Mouse (Mus musculus) layer of hippocampus, postnatal 10 days (tissue): ENCODE results near the gene Vegfd. TPM values are rescaled to one million over a fixed set of nuclear protein-coding genes. Genes with fewer than 3 reads are reported as not detected.

Experiments
- DNase-seq, 2 experiments: peaks; one replicate each; pipeline ENCODE4 v3.0.0; 2021; ENCODE audit warnings: low spot score in 2 of 2
- total RNA-seq, 2 experiments: library from RNA; stranded (reverse); gene quantifications; 2 replicates each; pipeline ENCODE4 v1.2.3; 2021

Gene Vegfd
- total RNA-seq, 2 experiments from 2014 or later = 2.2 to 2.8 TPM

DNA sequence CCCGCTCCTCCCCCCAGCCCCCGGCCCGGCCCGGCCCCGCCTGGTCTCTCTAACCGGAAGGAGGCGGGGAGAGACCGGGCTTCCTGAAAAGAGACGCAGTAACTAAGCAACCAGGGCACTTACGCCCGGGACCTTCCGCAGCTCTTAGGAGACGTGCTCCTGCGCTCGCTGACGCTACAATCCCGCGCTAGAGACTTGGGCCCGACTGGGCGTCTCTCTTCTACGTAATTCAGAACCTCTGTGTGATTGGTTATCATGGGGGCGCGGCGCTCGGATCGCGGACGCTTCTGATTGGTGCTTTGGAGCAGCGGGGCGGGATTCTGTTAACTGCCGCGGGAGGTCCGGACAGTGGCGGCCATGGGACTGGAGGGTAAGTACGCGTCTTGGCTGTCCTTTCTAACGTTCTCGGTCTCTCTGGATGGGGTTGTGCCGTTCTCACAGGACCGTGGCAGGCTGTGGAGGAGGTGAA, 46.3 kb downstream of the Vegfd start, which contains the start of gene Piga:
Gene Piga (plus strand): TSS at position 317 of the 469 bp plus-strand sequence.
- peak; percentile 80 to 86 for DNase-seq

DNA sequence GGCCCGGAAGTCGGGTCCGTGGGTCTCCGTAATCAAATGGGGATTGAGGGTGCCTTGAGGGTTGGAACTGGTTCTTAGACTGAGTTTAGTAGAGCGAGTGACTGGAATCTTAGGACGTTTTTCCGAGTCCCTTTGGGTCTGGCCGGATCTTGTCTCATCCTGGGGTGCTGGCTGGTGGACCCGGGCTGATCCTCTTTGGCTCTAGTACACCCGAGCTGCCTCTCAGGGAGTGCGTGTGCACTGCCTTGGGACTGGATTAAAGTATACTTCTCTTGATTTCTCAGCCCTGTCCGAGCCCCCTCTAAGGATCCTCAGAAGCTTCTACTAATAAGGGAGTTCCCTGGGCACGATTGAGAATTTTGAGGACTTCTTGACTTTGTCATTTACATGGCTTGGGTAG, 46.8 kb downstream of the Vegfd start:
- no peak for DNase-seq

DNA sequence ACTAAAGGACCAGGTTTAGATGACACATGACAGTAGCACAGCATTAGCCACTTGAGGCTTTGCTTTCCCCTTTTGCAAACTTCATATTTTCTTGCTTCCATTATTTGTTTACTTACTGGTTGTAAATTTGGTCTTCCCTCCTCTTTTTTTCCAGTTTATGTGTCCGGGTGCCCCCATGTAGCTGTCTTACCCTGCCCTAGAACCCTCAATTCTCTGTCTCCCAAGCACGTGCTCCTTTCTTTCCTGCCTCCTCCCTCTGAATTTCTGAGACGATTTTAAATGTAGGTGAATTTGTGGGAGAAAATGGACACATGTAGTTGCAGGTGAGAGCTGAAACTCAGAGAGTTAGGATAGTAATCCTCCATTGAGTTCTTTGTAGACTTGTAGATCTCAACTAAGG, 47.3 kb downstream of the Vegfd start:
- no peak for DNase-seq

DNA sequence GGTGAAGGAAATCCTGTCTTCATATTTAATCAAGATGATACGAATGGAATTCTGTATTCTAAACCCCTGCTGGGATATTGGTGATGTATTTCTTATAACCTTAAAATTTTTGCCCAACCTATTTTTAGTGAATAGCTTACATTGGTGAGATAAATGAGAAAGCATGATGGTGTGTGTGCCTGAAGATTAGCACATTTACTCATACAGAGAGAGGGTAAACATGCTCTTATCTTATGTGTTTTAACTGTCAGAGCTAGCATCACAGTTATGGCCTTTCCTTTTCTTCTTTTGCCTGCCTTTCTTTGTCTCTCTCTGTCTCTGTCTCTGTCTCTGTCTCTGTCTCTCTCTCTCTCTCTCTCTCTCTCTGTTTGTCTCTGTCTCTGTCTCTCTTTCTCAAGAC, 51.6 kb downstream of the Vegfd start:
- no peak for DNase-seq

DNA sequence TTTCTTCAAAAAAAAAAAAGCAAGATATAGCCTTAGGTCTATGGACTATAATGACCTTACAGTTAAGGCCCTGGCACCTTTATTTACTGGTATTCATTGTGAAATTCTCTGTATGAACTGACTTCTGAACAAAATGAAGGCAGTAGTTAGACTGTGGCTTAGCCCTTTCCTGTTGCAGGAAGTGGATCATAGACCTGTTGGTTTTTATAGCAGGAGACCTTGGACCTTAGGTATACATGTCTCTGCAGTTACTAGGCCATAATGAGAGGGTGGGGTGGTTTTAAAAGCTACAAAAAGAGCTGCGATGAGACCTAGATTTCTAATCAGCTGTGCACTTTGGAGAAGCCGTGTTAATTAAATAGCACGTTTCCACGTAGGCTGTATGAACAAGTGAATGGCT, 54.1 kb downstream of the Vegfd start:
- DNase-seq = no peak

DNA sequence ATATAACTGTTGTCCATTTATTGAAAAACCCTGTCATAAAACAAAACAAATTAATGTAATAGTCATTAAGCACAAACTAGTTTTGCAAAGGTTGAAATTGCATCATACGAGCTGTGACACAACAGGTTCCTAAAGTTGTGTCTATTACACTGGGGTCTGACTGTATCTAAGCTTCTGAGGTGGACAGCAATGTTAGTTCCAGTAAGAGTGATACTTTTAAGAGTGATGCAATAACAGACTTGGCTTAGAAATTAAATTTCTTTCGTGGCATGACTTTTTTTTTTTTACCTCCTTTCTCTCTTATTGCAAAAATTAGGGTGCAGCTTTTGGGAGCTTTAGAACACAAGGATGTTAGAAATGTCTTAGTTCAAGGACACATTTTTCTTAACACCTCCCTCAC, 55.0 kb downstream of the Vegfd start:
- no peak for DNase-seq

DNA sequence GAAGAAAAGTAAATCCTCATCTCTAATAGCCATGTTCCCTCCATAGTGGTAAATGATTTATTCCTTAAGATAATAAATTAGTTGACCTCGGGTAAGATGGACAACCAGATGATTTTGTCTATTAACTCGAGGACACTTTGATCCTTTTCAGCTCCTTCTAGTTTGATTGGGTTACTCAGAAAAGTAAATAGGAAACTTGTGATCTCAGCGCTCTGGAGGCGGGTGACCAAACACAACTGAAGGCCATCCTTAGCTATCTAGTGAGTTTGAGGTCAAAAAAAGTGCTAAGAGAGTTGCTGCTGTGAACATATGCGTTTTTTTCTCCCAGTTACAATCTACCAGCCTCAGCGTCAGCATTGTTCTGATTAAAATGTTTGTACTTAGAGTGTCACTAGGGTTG, 57.4 kb downstream of the Vegfd start:
- no peak for DNase-seq

DNA sequence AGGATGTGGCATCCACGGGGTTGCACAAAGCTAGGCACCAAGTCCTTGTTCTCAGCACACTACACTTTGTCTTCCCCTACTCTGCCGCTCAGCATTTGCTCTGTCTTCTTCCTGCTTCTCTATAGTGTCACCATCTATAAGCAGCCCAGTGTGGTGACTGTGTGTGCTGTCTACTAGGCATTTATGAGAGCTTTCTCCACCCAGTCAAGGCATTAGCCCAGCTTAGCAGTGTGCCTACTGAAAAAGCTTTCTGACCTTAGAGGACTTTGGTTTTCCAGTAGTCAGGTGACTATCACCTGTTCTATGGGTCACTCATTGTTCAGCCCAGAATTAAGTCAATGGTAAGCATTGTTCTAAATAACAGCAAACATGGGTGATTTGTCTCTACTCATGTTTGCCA, 58.0 kb downstream of the Vegfd start:
- DNase-seq = no peak

DNA sequence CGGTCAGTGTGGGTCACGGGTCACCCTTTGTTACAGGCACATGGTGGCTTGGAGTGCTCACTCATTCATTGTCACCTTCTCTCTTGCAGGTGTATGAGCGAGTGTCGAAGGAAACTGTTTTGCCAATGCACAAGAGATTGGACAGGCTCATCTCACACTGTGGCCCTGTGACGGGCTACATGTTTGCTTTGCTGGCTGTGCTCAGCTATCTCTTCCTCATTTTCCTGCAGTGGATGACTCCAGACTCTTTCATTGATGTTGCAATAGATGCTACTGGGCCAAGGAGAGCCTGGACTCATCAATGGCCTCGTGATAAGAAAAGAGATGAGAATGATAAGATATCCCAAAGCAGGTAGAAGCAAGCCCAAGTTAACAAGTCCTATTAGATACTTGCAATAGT, 58.4 kb downstream of the Vegfd start:
- no peak for DNase-seq

DNA sequence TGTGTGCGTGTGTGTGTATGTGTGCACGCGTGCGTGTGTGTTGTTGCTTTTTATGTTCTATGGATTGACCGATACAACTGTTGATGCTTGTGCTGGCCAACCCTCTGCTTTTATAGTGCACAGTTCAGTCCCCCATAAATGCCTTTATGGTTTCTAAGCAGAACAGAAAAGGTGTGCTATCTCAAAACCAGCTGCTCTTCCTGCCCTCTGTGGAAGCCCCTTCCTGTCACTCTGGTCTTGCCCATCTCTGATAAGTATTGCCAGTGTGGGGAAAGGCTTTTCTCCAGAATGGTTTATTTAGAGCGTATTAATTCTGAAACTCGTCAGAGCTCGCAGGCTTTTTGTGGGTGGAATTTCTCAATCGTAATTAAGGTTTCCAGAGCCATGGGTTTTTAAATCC, 59.5 kb downstream of the Vegfd start:
- no peak for DNase-seq

DNA sequence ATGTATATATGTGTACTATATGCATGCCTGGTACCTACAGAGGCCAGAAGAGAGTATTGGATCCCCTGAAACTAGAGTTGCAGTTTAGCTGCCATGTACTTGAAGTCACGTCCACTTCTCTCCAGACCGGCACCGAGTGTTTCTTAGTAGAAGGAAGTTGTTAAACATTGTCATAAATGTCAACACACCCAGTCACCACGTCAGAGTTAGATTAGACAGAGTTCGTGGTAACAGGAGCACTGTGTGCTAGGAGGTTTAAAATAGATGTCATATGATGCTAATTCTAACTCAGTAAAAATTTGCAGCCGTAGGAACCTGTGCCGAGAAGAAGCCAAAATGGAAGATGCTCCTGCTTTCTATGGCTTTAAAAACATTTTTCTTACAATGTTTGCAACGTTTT, 63.5 kb downstream of the Vegfd start, which contains the start of gene Asb11:
Gene Asb11 (plus strand): TSS at position 286 of the 400 bp plus-strand sequence.
- DNase-seq = no peak

DNA sequence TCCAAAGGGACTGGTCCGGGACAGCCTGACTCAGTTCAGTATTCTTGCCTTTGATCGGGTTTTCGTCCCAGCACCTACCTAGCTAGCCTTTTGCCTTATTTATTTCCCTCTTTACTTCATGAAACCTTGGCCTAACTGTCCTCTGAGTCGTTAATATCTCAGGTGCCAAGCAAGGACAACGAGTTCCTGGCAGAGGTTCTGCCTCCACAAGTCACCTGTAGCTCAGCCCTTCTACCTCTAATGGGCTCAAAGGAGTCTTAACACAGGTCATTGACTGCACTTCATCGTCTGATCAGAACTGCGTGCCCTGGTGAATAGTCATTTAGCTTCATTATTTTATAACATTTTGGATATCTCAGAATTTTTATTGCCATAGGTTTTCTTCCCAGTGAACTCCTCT, 66.3 kb downstream of the Vegfd start:
- DNase-seq = no peak

DNA sequence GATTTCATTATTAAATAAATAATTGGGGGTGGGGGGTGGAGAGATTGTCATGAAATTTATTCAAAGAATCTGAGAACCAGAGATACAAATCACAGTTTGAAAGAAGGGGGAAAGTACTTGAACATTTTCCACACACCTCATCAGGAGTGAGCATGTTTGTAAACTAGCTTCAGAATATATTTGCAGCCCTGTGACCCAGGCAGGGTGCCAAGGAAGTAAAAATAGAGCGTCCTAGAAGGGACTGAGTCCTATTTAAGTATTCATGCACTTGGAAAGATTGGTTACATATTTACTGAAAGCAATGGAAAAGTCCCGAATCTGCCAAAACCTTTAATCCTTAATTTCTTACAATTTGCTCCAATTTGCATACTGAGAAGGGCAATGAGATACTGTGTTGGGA, 67.0 kb downstream of the Vegfd start:
- no peak for DNase-seq

DNA sequence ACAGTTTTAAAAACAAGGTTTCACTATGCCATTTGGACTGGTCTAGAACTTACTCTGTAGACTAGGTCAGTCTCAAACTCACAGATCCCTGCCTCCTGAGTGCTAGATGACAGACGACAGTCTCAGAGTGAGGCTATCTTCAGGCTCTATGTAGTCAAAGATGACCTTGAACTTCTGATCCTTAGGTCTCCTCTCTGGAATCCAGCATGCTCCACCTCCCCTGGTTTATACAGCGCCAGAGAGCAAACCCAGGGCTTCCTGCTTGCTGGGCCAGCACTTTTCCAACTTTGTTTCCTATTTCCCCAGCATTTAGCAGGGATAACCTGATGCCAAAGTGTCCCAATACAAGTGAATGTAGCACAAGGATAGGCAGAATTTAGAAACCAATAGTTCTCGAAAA, 67.5 kb downstream of the Vegfd start:
- no peak for DNase-seq

DNA sequence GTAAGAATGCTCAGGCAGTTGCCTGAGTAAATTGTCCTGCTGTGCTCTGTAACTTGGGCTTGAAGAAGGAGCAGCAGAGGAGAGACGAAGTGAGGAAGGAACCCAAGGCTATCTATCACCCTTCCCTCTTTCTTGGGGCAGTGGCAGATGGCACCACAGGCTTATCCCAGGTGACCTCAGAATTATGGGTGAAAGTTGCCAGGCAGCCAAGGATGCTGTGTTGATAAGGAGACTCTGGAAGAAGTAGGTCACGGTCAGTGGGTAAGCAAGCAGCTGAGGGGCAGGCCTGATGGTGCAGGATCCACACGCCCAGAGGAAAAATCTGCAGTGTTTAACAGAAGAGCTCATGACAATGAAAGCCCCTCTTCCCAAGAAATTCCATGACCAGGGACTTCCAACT, 68.1 kb downstream of the Vegfd start:
- DNase-seq = no peak

DNA sequence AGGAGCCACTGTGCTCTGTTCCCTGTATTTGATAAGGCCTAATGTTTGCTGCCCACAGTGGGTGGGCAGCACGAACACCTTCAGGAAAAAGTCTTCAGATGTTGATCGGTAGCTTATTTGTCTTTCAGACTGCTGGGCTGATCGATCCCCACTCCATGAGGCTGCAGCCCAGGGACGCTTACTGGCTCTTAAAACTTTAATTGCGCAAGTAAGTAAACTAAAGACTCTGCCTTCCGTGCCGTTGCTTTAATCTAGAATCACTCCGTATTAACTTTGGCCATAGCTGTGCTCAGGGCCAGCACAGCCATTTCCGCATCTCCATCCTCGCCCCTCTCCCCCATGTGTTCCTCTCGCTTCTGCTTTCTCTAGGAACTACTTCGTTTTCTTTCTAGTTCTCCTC, 72.4 kb downstream of the Vegfd start:
- no peak for DNase-seq

DNA sequence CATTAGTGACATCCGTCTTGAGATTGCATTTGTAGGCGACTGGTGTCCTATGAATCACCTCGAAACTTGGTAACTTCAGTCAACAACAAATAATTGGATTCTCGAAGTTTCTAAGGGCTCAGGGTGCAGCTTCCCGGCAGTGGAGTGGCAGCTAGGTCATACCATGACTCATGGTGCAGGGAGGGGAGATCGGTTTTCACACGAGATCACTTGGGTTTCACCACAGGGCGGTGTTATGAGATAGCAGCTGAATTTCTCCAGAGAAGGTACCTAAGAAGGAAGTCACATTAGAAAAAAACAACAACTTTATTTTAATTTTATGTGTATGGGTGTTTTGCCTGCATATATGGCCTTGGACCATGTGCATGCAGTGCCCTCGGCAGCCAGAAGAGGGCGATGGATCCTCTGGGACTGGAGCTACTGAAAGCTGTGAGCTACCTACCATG, 73.0 kb downstream of the Vegfd start:
- DNase-seq = no peak

DNA sequence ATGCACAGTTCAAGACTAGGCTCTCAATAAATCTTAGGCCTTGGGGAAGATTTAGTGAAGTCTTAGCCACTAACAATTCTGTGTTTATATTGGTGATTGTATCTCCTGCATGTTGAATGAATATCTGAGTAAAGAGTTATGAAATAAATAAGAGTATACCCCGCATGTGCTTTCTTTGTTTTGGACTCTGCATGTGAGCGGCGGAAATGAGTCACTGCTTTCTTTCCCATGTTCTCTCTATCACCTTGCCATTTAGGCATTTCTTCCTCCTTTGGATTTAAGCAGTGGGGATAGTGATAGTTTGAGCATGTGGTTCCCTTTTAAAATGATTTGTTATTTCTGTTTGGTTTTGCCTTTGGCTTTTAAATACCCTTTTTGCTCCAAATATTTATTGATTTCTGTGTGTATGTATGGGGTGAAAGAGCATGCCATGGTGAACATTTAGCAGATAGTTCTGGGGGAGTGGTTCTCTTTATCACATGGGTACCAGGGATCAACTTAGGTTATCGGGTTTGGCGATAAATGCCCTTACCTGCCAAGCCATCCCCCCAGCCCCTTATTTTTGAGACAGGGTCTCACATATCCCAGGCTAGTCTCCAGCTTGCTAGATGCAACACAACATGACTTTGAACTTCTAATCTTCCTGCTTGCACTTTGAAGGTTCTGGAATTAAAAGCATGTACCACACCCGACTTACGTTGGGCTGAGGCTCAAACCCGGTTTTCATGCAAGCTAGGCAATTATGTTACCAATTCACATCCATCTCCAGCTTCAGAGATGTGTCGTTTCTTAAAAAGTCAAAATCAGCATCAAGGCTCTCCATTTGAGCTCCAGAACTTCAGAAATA, 73.9 kb downstream of the Vegfd start:
- no peak for DNase-seq

DNA sequence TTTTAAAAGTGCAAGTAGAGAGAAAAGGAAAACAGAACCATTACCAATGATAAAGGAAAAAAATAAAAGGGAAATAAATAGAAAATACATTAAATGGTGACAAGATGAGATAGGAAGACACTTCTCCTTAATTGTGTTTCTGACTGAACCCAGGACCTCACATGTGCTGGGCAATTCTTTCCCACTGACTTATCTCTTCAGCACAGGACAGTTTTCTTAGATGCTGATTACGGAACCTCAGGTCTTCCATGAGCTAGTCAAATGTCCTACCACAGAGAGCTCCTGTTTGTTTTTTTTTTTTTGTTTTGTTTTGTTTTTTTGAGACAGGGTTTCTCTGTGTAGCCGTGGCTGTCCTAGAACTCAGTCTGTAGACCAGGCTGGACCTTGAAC, 74.5 kb downstream of the Vegfd start:
- no peak for DNase-seq

DNA sequence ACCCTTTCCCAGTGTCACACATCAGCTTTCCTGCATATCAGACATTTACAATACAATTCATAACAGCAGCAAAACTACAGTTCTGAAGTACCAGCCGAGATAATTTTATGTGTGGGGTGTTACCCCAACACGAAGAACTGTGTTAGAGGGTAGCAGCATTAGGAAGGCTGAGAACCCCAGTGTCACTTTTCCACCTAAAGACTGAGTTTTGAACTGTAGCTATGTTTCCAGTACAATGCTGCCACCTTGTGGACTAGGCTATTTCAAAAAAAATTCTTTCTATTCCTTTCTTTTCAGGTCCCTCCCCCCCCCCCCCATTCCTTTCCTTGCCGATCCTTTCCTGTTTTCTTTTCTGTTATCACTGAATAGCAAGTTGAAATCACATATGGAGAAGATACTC, 76.0 kb downstream of the Vegfd start:
- peak; percentile 17 to 37 for DNase-seq
